Mouse (Mus musculus): ENCODE data around the gene Sec22c. TPM values are rescaled to one million over a fixed set of nuclear protein-coding genes. Genes with fewer than 3 reads are reported as not detected.

Gene Sec22c
- polyA plus RNA-seq (2015; fragmentation: Nextera tagmentation; extraction: Ambion mirVana): 5.7 and 6.0 TPM in 2 replicates

DNA sequence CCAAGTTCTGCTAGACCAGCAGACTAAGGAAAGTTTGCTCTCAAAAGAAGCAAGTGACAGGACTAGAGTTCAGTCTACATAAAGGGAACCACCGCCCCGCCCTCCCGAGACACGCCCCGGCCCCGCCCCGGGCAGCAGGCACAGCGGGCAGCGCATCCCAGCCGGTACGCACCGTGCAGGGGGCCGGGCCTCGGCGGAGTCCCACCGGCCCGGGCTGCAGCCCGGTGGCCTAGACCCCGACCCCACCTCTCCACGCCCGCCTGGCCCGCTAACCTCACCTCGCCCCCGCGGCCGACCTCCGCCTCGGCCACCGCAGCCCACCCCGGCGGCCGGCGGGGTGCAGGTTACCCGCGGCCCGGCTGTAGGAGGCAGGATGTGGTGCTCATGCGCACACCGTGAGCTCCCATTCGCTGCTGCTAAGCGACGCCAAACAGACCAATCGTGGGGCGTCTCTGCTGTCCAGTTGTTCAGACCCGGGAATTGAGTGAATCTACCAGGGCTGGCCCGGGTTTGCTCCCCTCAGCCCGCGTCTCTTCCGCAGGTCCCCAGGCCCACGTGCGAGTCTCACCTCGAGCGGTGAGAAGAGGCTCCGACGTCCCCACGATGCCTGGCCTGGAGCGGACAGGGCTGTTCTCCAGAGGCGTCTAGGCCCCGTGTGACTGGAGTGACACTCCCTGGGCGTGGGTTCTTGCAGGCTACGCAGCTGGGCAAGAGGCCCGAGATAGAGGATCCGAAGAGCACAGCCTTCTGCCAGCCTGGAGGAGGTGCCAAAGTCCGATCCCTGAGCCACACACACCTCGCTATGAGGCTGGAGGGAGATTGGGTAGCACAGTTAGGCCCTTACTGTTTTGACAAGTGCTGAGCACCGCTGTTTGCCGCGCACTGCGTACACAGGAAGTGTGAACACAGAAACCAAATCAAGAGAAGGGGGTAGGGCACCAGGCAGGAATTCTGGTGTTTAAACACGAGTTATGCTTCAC lies at the start of gene Sec22c:
Sec22c (minus strand) TSS at position 845 of the 980 bp plus-strand sequence.
- H3K27ac ChIP-seq: peak within 1 kb of the TSS; percentile 60
- 1% methylated on average over 64 of the region's 69 CpGs for WGBS

DNA sequence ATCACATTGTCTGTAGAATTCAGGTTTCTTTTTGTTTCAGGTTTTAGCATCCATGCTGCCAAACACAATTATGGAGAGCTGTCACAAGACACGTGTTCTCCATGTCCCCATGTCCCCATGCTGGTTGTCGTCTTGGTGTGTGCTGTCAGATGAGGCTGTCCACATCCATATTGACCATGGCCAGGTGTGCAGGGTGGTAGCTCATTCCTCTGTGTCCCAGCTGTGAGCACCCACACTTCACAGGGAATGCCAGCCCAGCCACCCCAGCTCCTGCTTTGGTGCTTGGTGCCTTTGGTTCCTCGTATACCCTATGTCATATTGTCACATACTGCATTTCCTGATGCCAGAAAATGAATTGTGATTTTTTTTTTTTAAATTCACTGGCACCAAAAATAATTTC lies 49.3 kb upstream of the Sec22c start:
- Histone ChIP-seq H3K4me2 (no peak overlapping the region), H3K9ac (no peak overlapping the region), H3K9me3 (replicated peaks) (no peaks in the 10 kb centered on the region), H3K27ac (no peak overlapping the region), H3K4me3 (no peak overlapping the region), H3K27me3 (no peaks in the 10 kb centered on the region), H3K4me1 (replicated peaks) (peaks cover 18% of the 10 kb centered on the region), H3K36me3 (peaks cover 65% of the 10 kb centered on the region)
- no peak for ATAC-seq (replicated peaks; ENCODE audit: insufficient number of reproducible peaks, insufficient read depth, low FRiP score, low read depth)
- WGBS: 92% methylated on average over 3 of the region's 3 CpGs

More for the DNA sequence above, at the start of gene Sec22c:
- peaks cover 23% of the 10 kb centered on the region for H3K4me1 ChIP-seq (replicated peaks)
- peak; percentile 97 for ATAC-seq (replicated peaks; ENCODE audit: insufficient number of reproducible peaks, insufficient read depth, low FRiP score, low read depth)
- H3K36me3 ChIP-seq: no peaks in the 10 kb centered on the region
- H3K27me3 ChIP-seq: no peaks in the 10 kb centered on the region
- no peaks in the 10 kb centered on the region for H3K9me3 ChIP-seq (replicated peaks)
- H3K4me3 ChIP-seq: peak within 1 kb of the TSS; percentile 70
- H3K9ac ChIP-seq: peak within 1 kb of the TSS; percentile 70
- peak within 1 kb of the TSS; percentile 90 for H3K4me2 ChIP-seq

DNA sequence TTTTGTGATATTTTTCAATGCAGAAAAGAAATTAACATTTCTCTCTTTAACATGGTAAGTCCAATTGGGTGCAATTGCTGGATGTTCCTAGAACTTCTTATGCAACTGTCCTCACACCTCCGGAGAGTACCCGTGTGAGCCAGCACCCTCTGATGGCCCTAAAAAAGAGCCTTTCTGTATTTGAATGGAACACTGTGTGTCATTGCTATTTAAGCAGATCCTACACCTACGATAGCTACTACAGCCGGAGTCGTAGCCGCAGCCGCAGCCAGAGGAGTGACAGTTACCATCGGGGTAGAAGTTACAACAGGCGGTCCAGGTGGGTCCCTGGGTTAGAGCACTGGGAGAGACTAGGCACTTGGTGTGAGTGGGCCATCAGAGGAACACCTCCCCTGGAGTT lies 47.5 kb upstream of the Sec22c start:
- H3K4me3 ChIP-seq: no peak overlapping the region
- WGBS: 95% methylated on average over 9 of the region's 9 CpGs
- peaks cover 4% of the 10 kb centered on the region; the same call in 1 of the 2 replicates for H3K4me1 ChIP-seq (replicated peaks)
- no peaks in the 10 kb centered on the region for H3K9me3 ChIP-seq (replicated peaks)
- H3K27me3 ChIP-seq: no peaks in the 10 kb centered on the region
- ATAC-seq (replicated peaks; ENCODE audit: insufficient number of reproducible peaks, insufficient read depth, low FRiP score, low read depth): no peak
- H3K9ac ChIP-seq: no peak overlapping the region
- no peak overlapping the region for H3K4me2 ChIP-seq
- no peak overlapping the region for H3K27ac ChIP-seq
- H3K36me3 ChIP-seq: peaks cover 83% of the 10 kb centered on the region

DNA sequence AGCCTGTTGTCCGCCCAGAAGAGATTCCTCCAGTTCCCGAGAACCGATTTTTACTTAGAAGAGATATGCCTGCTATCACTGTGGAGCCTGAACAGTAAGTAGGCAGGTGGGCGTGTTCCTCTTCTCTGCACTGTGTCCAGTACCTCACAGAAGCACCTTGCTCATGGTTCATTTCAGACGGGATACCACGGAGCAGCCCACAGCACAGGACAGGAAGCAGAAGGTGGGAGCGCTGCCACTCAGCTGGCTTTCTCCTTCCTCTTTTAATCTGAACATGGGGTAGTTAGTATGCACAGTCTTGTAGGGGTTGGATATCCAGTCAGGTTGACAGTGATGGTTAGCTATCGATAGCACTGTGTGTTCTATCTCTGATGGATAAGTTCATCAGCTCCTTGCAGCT lies 38.8 kb upstream of the Sec22c start:
- no peak for ATAC-seq (replicated peaks; ENCODE audit: insufficient number of reproducible peaks, insufficient read depth, low FRiP score, low read depth)
- H3K4me1 ChIP-seq (replicated peaks): no peaks in the 10 kb centered on the region; the same call in 1 of the 2 replicates
- H3K27ac ChIP-seq: no peak overlapping the region
- peaks cover 83% of the 10 kb centered on the region for H3K36me3 ChIP-seq
- H3K27me3 ChIP-seq: no peaks in the 10 kb centered on the region
- WGBS: 84% methylated on average over 8 of the region's 8 CpGs
- H3K4me2 ChIP-seq: no peak overlapping the region
- H3K9ac ChIP-seq: no peak overlapping the region
- no peaks in the 10 kb centered on the region for H3K9me3 ChIP-seq (replicated peaks)
- no peak overlapping the region for H3K4me3 ChIP-seq

DNA sequence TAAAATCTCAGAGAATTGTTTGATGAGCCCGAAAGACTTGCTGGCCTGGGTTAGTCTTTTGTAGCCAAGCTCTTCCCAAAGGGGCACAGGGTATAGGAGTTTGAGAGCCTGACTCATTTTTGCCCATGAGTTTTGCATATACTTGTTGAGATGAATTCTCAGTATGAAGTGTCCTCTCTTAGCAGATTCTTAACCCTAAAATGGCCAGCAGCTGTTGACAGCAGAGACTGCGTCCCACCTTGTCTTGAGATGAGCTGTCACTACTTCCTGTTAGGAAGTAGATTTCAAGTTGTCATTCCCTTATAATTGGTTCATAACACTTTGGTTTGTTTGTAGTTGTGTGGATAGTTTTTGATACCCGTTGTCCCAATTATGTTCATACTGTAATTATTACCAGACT lies 35.9 kb upstream of the Sec22c start:
- H3K36me3 ChIP-seq: peaks cover 56% of the 10 kb centered on the region
- no peak for ATAC-seq (replicated peaks; ENCODE audit: insufficient number of reproducible peaks, insufficient read depth, low FRiP score, low read depth)
- no peaks in the 10 kb centered on the region for H3K27me3 ChIP-seq
- no peak overlapping the region for H3K4me3 ChIP-seq
- H3K4me1 ChIP-seq (replicated peaks): no peaks in the 10 kb centered on the region; the same call in 1 of the 2 replicates
- no peak overlapping the region for H3K27ac ChIP-seq
- H3K9me3 ChIP-seq (replicated peaks): no peaks in the 10 kb centered on the region
- WGBS: 84% methylated on average over 3 of the region's 3 CpGs
- H3K4me2 ChIP-seq: no peak overlapping the region
- no peak overlapping the region for H3K9ac ChIP-seq

DNA sequence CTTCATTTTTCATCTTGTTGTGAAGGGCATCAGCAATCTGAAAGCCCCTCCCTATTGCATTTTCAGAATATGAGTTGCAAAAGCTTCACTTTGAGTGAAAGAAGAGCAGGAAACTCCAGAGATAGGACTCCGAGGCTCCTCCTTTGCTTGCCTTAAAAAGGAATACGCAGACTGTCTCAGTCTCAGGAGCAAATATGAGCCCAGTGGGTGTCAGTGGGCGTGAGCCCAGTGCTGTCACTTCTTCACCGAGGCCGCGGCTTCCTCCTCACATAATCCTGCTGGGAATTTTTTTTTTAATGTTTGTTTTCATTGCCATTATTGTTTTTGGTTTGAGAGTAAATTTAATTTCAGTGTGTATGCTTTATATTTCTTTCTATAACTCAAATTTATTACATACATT lies 35.2 kb upstream of the Sec22c start:
- 79% methylated on average over 6 of the region's 6 CpGs for WGBS
- peaks cover 53% of the 10 kb centered on the region for H3K36me3 ChIP-seq

DNA sequence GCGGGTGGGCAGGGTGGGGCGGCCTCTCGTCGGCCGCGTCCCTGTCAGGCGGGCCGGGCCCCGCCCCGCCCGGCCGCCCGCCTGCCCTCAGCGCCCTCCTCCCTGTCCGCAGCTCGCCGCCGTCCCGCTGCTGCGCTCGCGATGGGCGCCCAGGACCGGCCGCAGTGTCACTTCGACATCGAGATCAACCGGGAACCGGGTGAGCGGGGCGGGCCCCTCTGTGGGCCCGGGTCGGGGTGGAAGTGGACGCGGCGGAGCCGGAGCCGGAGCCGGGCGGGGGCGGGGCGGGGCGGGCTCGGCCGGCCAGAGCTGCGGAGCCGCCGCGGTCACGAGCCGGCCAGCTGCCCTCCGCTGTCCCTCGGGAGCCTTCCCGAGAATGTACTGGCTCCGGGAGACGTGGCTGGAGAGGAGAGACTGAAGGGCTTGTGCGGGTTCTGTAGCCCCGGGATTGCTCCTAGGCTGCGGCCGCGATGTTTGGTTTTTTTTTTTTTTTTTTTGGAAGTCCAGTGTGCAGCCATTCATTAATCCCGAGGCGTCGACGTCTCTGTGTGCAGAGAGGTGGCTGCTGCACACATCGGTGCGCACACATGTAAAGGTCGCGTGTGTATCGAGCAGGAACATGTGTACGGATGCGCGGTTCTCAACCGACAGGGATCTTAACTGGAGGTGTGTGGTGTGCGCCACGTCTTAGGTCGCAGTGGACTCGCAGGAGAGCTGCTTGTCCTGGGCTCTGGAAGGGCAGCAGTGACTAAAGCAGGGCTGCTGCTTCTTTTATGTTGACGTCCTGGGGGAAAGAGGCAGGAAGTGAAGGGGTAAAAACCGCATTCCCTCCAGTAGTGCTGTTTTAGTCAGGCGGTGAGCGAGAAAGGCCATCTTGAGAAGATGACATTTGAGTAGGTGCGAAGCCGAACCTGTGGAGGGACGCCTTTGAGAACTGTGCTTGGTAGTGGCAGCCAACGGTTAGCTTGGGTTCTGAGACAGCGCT lies 14.3 kb upstream of the Sec22c start:
- H3K4me3 ChIP-seq: peak overlapping the region; percentile 95
- peaks cover 17% of the 10 kb centered on the region for H3K4me1 ChIP-seq (replicated peaks)
- H3K9ac ChIP-seq: peak overlapping the region; percentile 98
- no peaks in the 10 kb centered on the region for H3K27me3 ChIP-seq
- peak overlapping the region; percentile 75 for H3K4me2 ChIP-seq
- H3K9me3 ChIP-seq (replicated peaks): no peaks in the 10 kb centered on the region; the same call in 1 of the 2 replicates
- WGBS: under 1% methylated on average over 60 of the region's 87 CpGs
- H3K36me3 ChIP-seq: 0 out of 2 replicates have a peak, but pooled peaks cover 7% of the 10 kb centered on the region
- peak; percentile 73 for ATAC-seq (replicated peaks; ENCODE audit: insufficient number of reproducible peaks, insufficient read depth, low FRiP score, low read depth)
- H3K27ac ChIP-seq: peak overlapping the region; percentile 98

More for the DNA sequence above, 35.2 kb upstream of the Sec22c start:
- H3K4me3 ChIP-seq: no peak overlapping the region
- H3K9ac ChIP-seq: no peak overlapping the region
- no peaks in the 10 kb centered on the region; the same call in 1 of the 2 replicates for H3K4me1 ChIP-seq (replicated peaks)
- no peak for ATAC-seq (replicated peaks; ENCODE audit: insufficient number of reproducible peaks, insufficient read depth, low FRiP score, low read depth)
- H3K27ac ChIP-seq: no peak overlapping the region
- no peaks in the 10 kb centered on the region for H3K9me3 ChIP-seq (replicated peaks)
- H3K27me3 ChIP-seq: no peaks in the 10 kb centered on the region
- H3K4me2 ChIP-seq: no peak overlapping the region

DNA sequence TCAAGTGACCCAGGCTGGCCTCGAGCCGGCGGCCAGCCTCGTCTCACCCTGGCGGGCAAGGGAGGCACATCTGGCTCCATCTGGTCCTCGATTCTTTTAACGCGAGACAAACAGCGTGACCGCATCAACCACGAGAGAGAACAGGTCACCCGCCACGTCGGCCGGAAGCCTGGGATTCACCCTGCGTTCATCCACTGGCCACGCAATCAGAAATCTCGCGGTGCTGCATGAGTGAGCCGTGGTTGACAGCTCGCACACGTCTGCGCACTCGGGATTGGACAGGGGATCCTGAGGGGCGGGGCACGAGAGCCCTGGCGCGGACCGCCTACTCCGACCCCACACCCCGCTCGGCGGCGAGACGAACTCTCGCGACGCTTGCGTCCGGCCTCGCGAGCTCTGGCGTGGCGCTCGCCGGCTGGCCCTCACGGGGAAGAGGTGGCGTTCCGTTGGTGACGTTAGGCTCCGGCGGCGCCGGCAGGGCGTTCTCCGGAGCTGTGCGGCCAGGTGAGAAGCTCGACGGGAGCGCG lies 13.6 kb upstream of the Sec22c start, which contains the start of gene Nktr:
Nktr (plus strand) TSS at position 378 of the 527 bp plus-strand sequence.
- H3K4me3 ChIP-seq: peak within 1 kb of the TSS; percentile 95
- peak within 1 kb of the TSS; percentile 98 for H3K27ac ChIP-seq
- peak within 1 kb of the TSS; percentile 98 for H3K9ac ChIP-seq
- peak; percentile 99 for ATAC-seq (replicated peaks; ENCODE audit: insufficient number of reproducible peaks, insufficient read depth, low FRiP score, low read depth)
- peaks cover 17% of the 10 kb centered on the region for H3K4me1 ChIP-seq (replicated peaks)
- peaks cover 7% of the 10 kb centered on the region; the same call in 1 of the 2 replicates for H3K36me3 ChIP-seq
- peak within 1 kb of the TSS; percentile 75 for H3K4me2 ChIP-seq
- WGBS: under 1% methylated on average over 57 of the region's 61 CpGs
- no peaks in the 10 kb centered on the region; the same call in 1 of the 2 replicates for H3K9me3 ChIP-seq (replicated peaks)
- no peaks in the 10 kb centered on the region for H3K27me3 ChIP-seq

DNA sequence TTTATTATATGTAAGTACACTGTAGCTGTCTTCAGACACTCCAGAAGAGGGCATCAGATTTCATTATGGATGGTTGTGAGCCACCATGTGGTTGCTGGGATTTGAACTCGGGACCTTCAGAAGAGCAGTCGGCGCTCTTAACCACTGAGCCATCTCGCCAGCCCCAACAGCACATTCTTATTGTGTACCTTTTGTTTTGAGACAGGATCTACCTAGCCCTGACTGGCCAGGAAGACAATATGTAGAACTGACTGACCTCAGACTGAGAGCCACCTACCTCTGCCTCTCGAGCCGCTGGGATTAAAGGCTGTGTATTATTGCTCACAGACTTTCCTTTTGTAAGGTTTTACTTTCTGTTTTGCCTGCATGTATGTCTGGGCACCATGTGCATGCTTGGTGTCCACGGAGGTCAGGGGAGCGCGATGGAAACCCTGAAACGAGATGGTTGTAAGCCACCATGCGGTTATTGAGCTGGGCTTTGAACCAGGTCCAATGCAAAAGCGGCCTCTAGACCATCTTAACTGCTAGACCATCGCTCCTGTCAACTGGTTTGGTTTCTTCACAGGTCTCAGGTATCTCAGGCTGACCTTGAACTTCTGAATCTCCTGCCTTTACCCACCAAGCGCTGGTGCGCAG lies 12.9 kb upstream of the Sec22c start:
- Histone ChIP-seq H3K36me3 (peaks cover 11% of the 10 kb centered on the region), H3K27ac (peak overlapping the region; percentile 98), H3K4me2 (peak overlapping the region; percentile 71), H3K9me3 (replicated peaks) (no peaks in the 10 kb centered on the region; the same call in 1 of the 2 replicates), H3K4me3 (peak overlapping the region; percentile 95), H3K27me3 (no peaks in the 10 kb centered on the region), H3K4me1 (replicated peaks) (peaks cover 17% of the 10 kb centered on the region), H3K9ac (peak overlapping the region; percentile 57)
- no peak for ATAC-seq (replicated peaks; ENCODE audit: insufficient number of reproducible peaks, insufficient read depth, low FRiP score, low read depth)
- 71% methylated on average over 15 of the region's 15 CpGs for WGBS

DNA sequence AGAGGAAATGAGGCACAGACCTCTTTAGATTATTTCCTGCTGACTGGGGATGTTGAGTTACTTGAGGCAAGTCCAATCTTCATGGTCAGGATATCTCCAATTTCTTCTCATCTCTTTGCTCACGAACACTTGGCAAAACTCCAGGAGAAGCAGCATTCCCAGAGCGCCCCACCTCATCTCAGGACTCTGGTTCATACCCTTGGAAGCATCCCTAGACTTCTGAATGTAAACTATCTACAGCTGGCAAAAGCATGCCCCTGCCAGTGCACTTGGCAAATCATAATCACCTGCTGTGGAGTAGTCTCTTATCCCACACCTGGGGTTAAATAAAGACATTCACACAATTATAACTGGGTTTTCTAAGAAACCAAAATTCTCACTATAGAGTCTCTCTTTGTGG lies 11.8 kb upstream of the Sec22c start:
- 70% methylated on average over 2 of the region's 2 CpGs for WGBS
- Histone ChIP-seq H3K9me3 (replicated peaks) (no peaks in the 10 kb centered on the region; the same call in 1 of the 2 replicates), H3K36me3 (peaks cover 20% of the 10 kb centered on the region), H3K4me1 (replicated peaks) (peaks cover 20% of the 10 kb centered on the region), H3K27ac (no peak overlapping the region), H3K4me2 (no peak overlapping the region), H3K27me3 (no peaks in the 10 kb centered on the region), H3K9ac (no peak overlapping the region), H3K4me3 (no peak overlapping the region)
- no peak for ATAC-seq (replicated peaks; ENCODE audit: insufficient number of reproducible peaks, insufficient read depth, low FRiP score, low read depth)

All from heart, embryonic 15.5 days (tissue).